Mouse (Mus musculus): Measurements from ENCODE around the gene Sidt2. TPM values are rescaled to one million over a fixed set of nuclear protein-coding genes. Genes with fewer than 3 reads are reported as not detected.
A peak's percentile ranks its signal among the peaks of the same experiment; 100 is the strongest.

Gene Sidt2
- polyA plus RNA-seq, 1 experiment from 2014 or later = 62.1 TPM

GRCm38 (mm10) chr9:45906355-45907077 is 48.5 kb downstream of the Sidt2 start, which contains the start of the genes Pcsk7 and Rnf214:
TSS of gene Pcsk7 (plus strand) at chr9:45906497.
TSS of gene Rnf214 (minus strand) at chr9:45906911.
- H3K4me3 ChIP-seq (replicated peaks) = peak within 1 kb of the TSS; percentile 77
- WGBS = under 1% methylated on average over 79 of the region's 80 CpGs
- H3K4me2 ChIP-seq (replicated peaks) = peak within 1 kb of the TSS; percentile 68
- no peaks in the 10 kb centered on the region for H3K9me3 ChIP-seq (replicated peaks)
- H3K27ac ChIP-seq (replicated peaks) = peak within 1 kb of the TSS; percentile 94
- H3K9ac ChIP-seq = peak within 1 kb of the TSS; percentile 95
- H3K27me3 ChIP-seq = no peaks in the 10 kb centered on the region
- peak; percentile 88 for ATAC-seq (ENCODE audit: insufficient number of reproducible peaks, low FRiP score, low TSS enrichment, low read depth)
- peaks cover 25% of the 10 kb centered on the region for H3K4me1 ChIP-seq
- peaks cover 39% of the 10 kb centered on the region for H3K36me3 ChIP-seq

- peak overlapping the region; percentile 94 for H3K27ac ChIP-seq (replicated peaks)
- under 1% methylated on average over 18 of the region's 27 CpGs for WGBS
- H3K36me3 ChIP-seq = peaks cover 35% of the 10 kb centered on the region
- H3K27me3 ChIP-seq = no peaks in the 10 kb centered on the region
- H3K4me2 ChIP-seq (replicated peaks) = peak overlapping the region; percentile 68
- ATAC-seq (ENCODE audit: insufficient number of reproducible peaks, low FRiP score, low TSS enrichment, low read depth) = peak; percentile 25; the same call in 1 of the 2 replicates
- peaks cover 25% of the 10 kb centered on the region for H3K4me1 ChIP-seq
- no peaks in the 10 kb centered on the region for H3K9me3 ChIP-seq (replicated peaks)
- peak overlapping the region; percentile 77 for H3K4me3 ChIP-seq (replicated peaks)
- peak overlapping the region; percentile 95 for H3K9ac ChIP-seq
Observed at GRCm38 (mm10) chr9:45905811-45906237, 49.2 kb downstream of the Sidt2 start.

- peaks cover 30% of the 10 kb centered on the region for H3K36me3 ChIP-seq
- no peaks in the 10 kb centered on the region for H3K9me3 ChIP-seq (replicated peaks)
- no peak for ATAC-seq (ENCODE audit: insufficient number of reproducible peaks, low FRiP score, low TSS enrichment, low read depth)
- 0 out of 2 replicates have a peak overlapping the region, but pooled peaks have one; percentile 94 for H3K27ac ChIP-seq (replicated peaks)
- H3K4me2 ChIP-seq (replicated peaks) = peak overlapping the region; percentile 68
- H3K4me3 ChIP-seq (replicated peaks) = peak overlapping the region; percentile 77
- no peaks in the 10 kb centered on the region for H3K27me3 ChIP-seq
- peaks cover 25% of the 10 kb centered on the region for H3K4me1 ChIP-seq
- peak overlapping the region; percentile 95; the same call in 1 of the 2 replicates for H3K9ac ChIP-seq
- 47% methylated on average over 4 of the region's 4 CpGs for WGBS
Observed at GRCm38 (mm10) chr9:45905196-45905595, 49.9 kb downstream of the Sidt2 start.

GRCm38 (mm10) chr9:45893681-45894080 is 61.4 kb downstream of the Sidt2 start:
- Histone ChIP-seq H3K4me3 (replicated peaks) (no peak overlapping the region), H3K4me2 (replicated peaks) (no peak overlapping the region), H3K27ac (replicated peaks) (no peak overlapping the region), H3K9me3 (replicated peaks) (no peaks in the 10 kb centered on the region), H3K9ac (no peak overlapping the region), H3K27me3 (no peaks in the 10 kb centered on the region), H3K4me1 (no peaks in the 10 kb centered on the region), H3K36me3 (peaks cover 83% of the 10 kb centered on the region)
- ATAC-seq (ENCODE audit: insufficient number of reproducible peaks, low FRiP score, low TSS enrichment, low read depth) = no peak

Small RNA genes lying within 50 kb of the gene (microRNA-seq; reads per million reads assigned to microRNA genes)
- not detected for gene Mir7087 (ENCODE audit: borderline number of aligned reads)

Other genes starting within 250 kb of the Sidt2 start
- gene Cep164, start 126.6 kb downstream of the Sidt2 start, polyA plus RNA-seq (2015; fragmentation: Nextera tagmentation; extraction: Ambion mirVana) = 30.6 and 31.6 TPM in 2 replicates
- gene Bace1, start 116.7 kb downstream of the Sidt2 start, polyA plus RNA-seq (2015; fragmentation: Nextera tagmentation; extraction: Ambion mirVana) = 42.7 and 43.0 TPM in 2 replicates
- 22.9 and 24.6 TPM in 2 replicates for gene Pcsk7, start 48.8 kb downstream of the Sidt2 start, polyA plus RNA-seq (2015; fragmentation: Nextera tagmentation; extraction: Ambion mirVana)
- 49.4 and 52.1 TPM in 2 replicates for gene Rnf214, start 48.3 kb downstream of the Sidt2 start, polyA plus RNA-seq (2015; fragmentation: Nextera tagmentation; extraction: Ambion mirVana)
- gene Tagln, start 19.2 kb downstream of the Sidt2 start, polyA plus RNA-seq (2015; fragmentation: Nextera tagmentation; extraction: Ambion mirVana) = 35.3 and 46.1 TPM in 2 replicates
- gene Pafah1b2, start 57.4 kb upstream of the Sidt2 start, polyA plus RNA-seq (2015; fragmentation: Nextera tagmentation; extraction: Ambion mirVana) = 161 and 173 TPM in 2 replicates
- 15.1 and 16.2 TPM in 2 replicates for gene Sik3, start 57.6 kb upstream of the Sidt2 start, polyA plus RNA-seq (2015; fragmentation: Nextera tagmentation; extraction: Ambion mirVana)